Mouse (Mus musculus): Measurements from ENCODE around the gene Sufu. TPM values are rescaled to one million over a fixed set of nuclear protein-coding genes. Genes with fewer than 3 reads are reported as not detected.

Sufu gene
- polyA plus RNA-seq, 1 experiment from 2014 or later = 20.5 TPM

GRCm38 (mm10) chr19:46516667-46517528 is 120.2 kb downstream of the Sufu start:
- ATAC-seq = no peak
- H3K4me3 ChIP-seq (ENCODE audit: low read length) = no peak overlapping the region
- no peaks in the 10 kb centered on the region for H3K27me3 ChIP-seq (replicated peaks; ENCODE audit: control insufficient read depth, insufficient read depth, low read length)
- 64% methylated on average over 3 of the region's 3 CpGs for WGBS
- no peak overlapping the region for H3K9ac ChIP-seq (ENCODE audit: low read depth, low read length)
- H3K9me3 ChIP-seq (ENCODE audit: control insufficient read depth, low read length) = no peaks in the 10 kb centered on the region
- peaks cover 34% of the 10 kb centered on the region for H3K4me1 ChIP-seq (ENCODE audit: control insufficient read depth, insufficient read depth, low read length)
- H3K4me2 ChIP-seq (ENCODE audit: low read depth, low read length) = no peak overlapping the region
- peaks cover 27% of the 10 kb centered on the region for H3K36me3 ChIP-seq (ENCODE audit: control insufficient read depth, insufficient read depth, low read length)
- peak overlapping the region; percentile 6; the same call in 1 of the 2 replicates for H3K27ac ChIP-seq (ENCODE audit: low read length)

GRCm38 (mm10) chr19:46517529-46518351 is 121.0 kb downstream of the Sufu start:
- H3K36me3 ChIP-seq (ENCODE audit: control insufficient read depth, insufficient read depth, low read length) = peaks cover 21% of the 10 kb centered on the region
- ATAC-seq = peak; percentile 47
- H3K4me3 ChIP-seq (ENCODE audit: low read length) = peak overlapping the region; percentile 23; the same call in 1 of the 2 replicates
- peaks cover 38% of the 10 kb centered on the region for H3K4me1 ChIP-seq (ENCODE audit: control insufficient read depth, insufficient read depth, low read length)
- peak overlapping the region; percentile 51 for H3K4me2 ChIP-seq (ENCODE audit: low read depth, low read length)
- H3K9ac ChIP-seq (ENCODE audit: low read depth, low read length) = peak overlapping the region; percentile 54; the same call in 1 of the 2 replicates
- H3K9me3 ChIP-seq (ENCODE audit: control insufficient read depth, low read length) = no peaks in the 10 kb centered on the region
- 38% methylated on average over 10 of the region's 14 CpGs for WGBS
- peak overlapping the region; percentile 62 for H3K27ac ChIP-seq (ENCODE audit: low read length)
- no peaks in the 10 kb centered on the region for H3K27me3 ChIP-seq (replicated peaks; ENCODE audit: control insufficient read depth, insufficient read depth, low read length)

- Histone ChIP-seq H3K9me3 (ENCODE audit: control insufficient read depth, low read length) (no peaks in the 10 kb centered on the region), H3K36me3 (ENCODE audit: control insufficient read depth, insufficient read depth, low read length) (peaks cover 15% of the 10 kb centered on the region; the same call in 1 of the 2 replicates), H3K27me3 (replicated peaks; ENCODE audit: control insufficient read depth, insufficient read depth, low read length) (no peaks in the 10 kb centered on the region), H3K4me1 (ENCODE audit: control insufficient read depth, insufficient read depth, low read length) (peaks cover 44% of the 10 kb centered on the region), H3K4me2 (ENCODE audit: low read depth, low read length) (peak overlapping the region; percentile 51), H3K9ac (ENCODE audit: low read depth, low read length) (peak overlapping the region; percentile 54; the same call in 1 of the 2 replicates), H3K27ac (ENCODE audit: low read length) (peak overlapping the region; percentile 62), H3K4me3 (ENCODE audit: low read length) (peak overlapping the region; percentile 23)
- WGBS = 0% methylated on average over 13 of the region's 13 CpGs
- peak; percentile 60 for ATAC-seq
Measured at GRCm38 (mm10) chr19:46518352-46518787, 121.7 kb downstream of the Sufu start.

- Histone ChIP-seq H3K9me3 (ENCODE audit: control insufficient read depth, low read length) (no peaks in the 10 kb centered on the region), H3K4me3 (ENCODE audit: low read length) (no peak overlapping the region), H3K4me1 (ENCODE audit: control insufficient read depth, insufficient read depth, low read length) (peaks cover 51% of the 10 kb centered on the region), H3K27me3 (replicated peaks; ENCODE audit: control insufficient read depth, insufficient read depth, low read length) (no peaks in the 10 kb centered on the region), H3K27ac (ENCODE audit: low read length) (0 out of 2 replicates have a peak overlapping the region, but pooled peaks have one; percentile 62), H3K36me3 (ENCODE audit: control insufficient read depth, insufficient read depth, low read length) (peaks cover 15% of the 10 kb centered on the region; the same call in 1 of the 2 replicates), H3K4me2 (ENCODE audit: low read depth, low read length) (peak overlapping the region; percentile 51), H3K9ac (ENCODE audit: low read depth, low read length) (peak overlapping the region; percentile 54; the same call in 1 of the 2 replicates)
- peak; percentile 2; the same call in 1 of the 2 replicates for ATAC-seq
- WGBS = 14% methylated on average over 5 of the region's 5 CpGs
Measured at GRCm38 (mm10) chr19:46518828-46519621, 122.3 kb downstream of the Sufu start.

GRCm38 (mm10) chr19:46521698-46522097 is 125.0 kb downstream of the Sufu start:
- ATAC-seq = no peak
- H3K27me3 ChIP-seq (replicated peaks; ENCODE audit: control insufficient read depth, insufficient read depth, low read length) = no peaks in the 10 kb centered on the region

GRCm38 (mm10) chr19:46522433-46523044 is 125.8 kb downstream of the Sufu start:
- 28% methylated on average over 15 of the region's 15 CpGs for WGBS
- Histone ChIP-seq H3K4me2 (ENCODE audit: low read depth, low read length) (0 out of 2 replicates have a peak overlapping the region, but pooled peaks have one; percentile 3), H3K4me1 (ENCODE audit: control insufficient read depth, insufficient read depth, low read length) (peaks cover 54% of the 10 kb centered on the region), H3K36me3 (ENCODE audit: control insufficient read depth, insufficient read depth, low read length) (no peaks in the 10 kb centered on the region), H3K9ac (ENCODE audit: low read depth, low read length) (peak overlapping the region; percentile 19; the same call in 1 of the 2 replicates), H3K27ac (ENCODE audit: low read length) (0 out of 2 replicates have a peak overlapping the region, but pooled peaks have one; percentile 23), H3K27me3 (replicated peaks; ENCODE audit: control insufficient read depth, insufficient read depth, low read length) (no peaks in the 10 kb centered on the region), H3K9me3 (ENCODE audit: control insufficient read depth, low read length) (no peaks in the 10 kb centered on the region), H3K4me3 (ENCODE audit: low read length) (no peak overlapping the region)
- ATAC-seq = no peak

More at GRCm38 (mm10) chr19:46521698-46522097, 125.0 kb downstream of the Sufu start:
- no peaks in the 10 kb centered on the region for H3K36me3 ChIP-seq (ENCODE audit: control insufficient read depth, insufficient read depth, low read length)
- no peak overlapping the region for H3K4me2 ChIP-seq (ENCODE audit: low read depth, low read length)
- peaks cover 60% of the 10 kb centered on the region for H3K4me1 ChIP-seq (ENCODE audit: control insufficient read depth, insufficient read depth, low read length)
- no peak overlapping the region for H3K4me3 ChIP-seq (ENCODE audit: low read length)
- no peaks in the 10 kb centered on the region for H3K9me3 ChIP-seq (ENCODE audit: control insufficient read depth, low read length)
- H3K9ac ChIP-seq (ENCODE audit: low read depth, low read length) = no peak overlapping the region
- H3K27ac ChIP-seq (ENCODE audit: low read length) = no peak overlapping the region

- Histone ChIP-seq H3K27ac (ENCODE audit: low read length) (peak overlapping the region; percentile 31), H3K4me2 (ENCODE audit: low read depth, low read length) (peak overlapping the region; percentile 21; the same call in 1 of the 2 replicates), H3K27me3 (replicated peaks; ENCODE audit: control insufficient read depth, insufficient read depth, low read length) (no peaks in the 10 kb centered on the region), H3K36me3 (ENCODE audit: control insufficient read depth, insufficient read depth, low read length) (no peaks in the 10 kb centered on the region), H3K9ac (ENCODE audit: low read depth, low read length) (peak overlapping the region; percentile 47; the same call in 1 of the 2 replicates), H3K9me3 (ENCODE audit: control insufficient read depth, low read length) (no peaks in the 10 kb centered on the region), H3K4me1 (ENCODE audit: control insufficient read depth, insufficient read depth, low read length) (peaks cover 52% of the 10 kb centered on the region), H3K4me3 (ENCODE audit: low read length) (no peak overlapping the region)
- peak; percentile 5; the same call in 1 of the 2 replicates for ATAC-seq
Measured at GRCm38 (mm10) chr19:46523131-46523479, 126.4 kb downstream of the Sufu start.

GRCm38 (mm10) chr19:46523480-46524151 is 126.9 kb downstream of the Sufu start:
- H3K9ac ChIP-seq (ENCODE audit: low read depth, low read length) = peak overlapping the region; percentile 47
- ATAC-seq = peak; percentile 60
- 8% methylated on average over 20 of the region's 20 CpGs for WGBS
- peaks cover 51% of the 10 kb centered on the region for H3K4me1 ChIP-seq (ENCODE audit: control insufficient read depth, insufficient read depth, low read length)
- H3K4me3 ChIP-seq (ENCODE audit: low read length) = peak overlapping the region; percentile 21
- H3K27ac ChIP-seq (ENCODE audit: low read length) = peak overlapping the region; percentile 52
- no peaks in the 10 kb centered on the region for H3K27me3 ChIP-seq (replicated peaks; ENCODE audit: control insufficient read depth, insufficient read depth, low read length)
- H3K9me3 ChIP-seq (ENCODE audit: control insufficient read depth, low read length) = no peaks in the 10 kb centered on the region
- H3K4me2 ChIP-seq (ENCODE audit: low read depth, low read length) = peak overlapping the region; percentile 21
- H3K36me3 ChIP-seq (ENCODE audit: control insufficient read depth, insufficient read depth, low read length) = no peaks in the 10 kb centered on the region
